In the genomic region with DNA sequence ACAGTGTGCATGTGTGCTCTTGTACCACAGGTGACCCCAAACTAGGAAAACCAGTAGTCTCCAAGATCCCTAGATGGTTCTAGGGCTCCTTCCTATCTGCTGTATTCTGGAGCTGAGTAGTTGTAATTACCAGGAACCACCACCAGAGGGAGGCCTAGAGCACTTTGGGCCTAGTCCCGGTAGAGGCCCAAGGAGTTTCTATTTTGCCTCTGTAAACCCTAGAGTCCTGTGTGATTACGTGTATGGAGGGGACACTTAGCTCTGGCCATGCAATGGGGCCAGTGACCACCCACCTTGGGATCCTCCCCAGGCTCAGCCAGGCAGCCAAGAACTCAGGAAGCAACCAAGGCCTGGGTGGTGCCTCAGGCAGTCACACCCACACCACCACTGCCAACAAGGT, we compare ENCODE assay signal across 8 mouse cellular contexts. TPM values are rescaled to one million over a fixed set of nuclear protein-coding genes. Genes with fewer than 3 reads are reported as not detected.
DNase-seq lines count a peak whose midpoint lies in the region; ATAC-seq and TF ChIP-seq lines count a peak whose summit lies in the region.

No protein-coding gene starts in this region.

- WGBS in kidney, postnatal 0 days: 2% methylated on average over 2 of the region's 2 CpGs
- whole genome bisulfite sequencing in neural tube, embryonic 14.5 days: 12% methylated on average over 2 of the region's 2 CpGs
- 6% methylated on average over 2 of the region's 2 CpGs for WGBS in thymus, adult 2 months

- no peak overlapping the region for H3K9ac ChIP-seq in kidney, postnatal 0 days (ENCODE audit: low read depth, low read length)
- no peak overlapping the region for H3K9ac ChIP-seq in neural tube, embryonic 14.5 days (replicated peaks; ENCODE audit: low read depth, low read length)

- no peak for TF ChIP-seq POLR2A in thymus, adult 2 months (IDR thresholded peaks at IDR 0.05; ENCODE audit: control insufficient read depth, extremely low read depth, insufficient read depth, low read length, poor library complexity)

- H3K9me3 ChIP-seq in kidney, postnatal 0 days (replicated peaks; ENCODE audit: low read length): no peaks in the 10 kb centered on the region
- no peaks in the 10 kb centered on the region for H3K9me3 ChIP-seq in neural tube, embryonic 14.5 days (ENCODE audit: control insufficient read depth, low read length)

- H3K4me1 ChIP-seq in kidney, postnatal 0 days (replicated peaks; ENCODE audit: insufficient read depth, low read length): peaks cover 23% of the 10 kb centered on the region; the same call in 1 of the 2 replicates
- peaks cover 5% of the 10 kb centered on the region for H3K4me1 ChIP-seq in neural tube, embryonic 14.5 days (ENCODE audit: control insufficient read depth, insufficient read depth, low read length)
- peaks cover 28% of the 10 kb centered on the region for H3K4me1 ChIP-seq in thymus, adult 2 months (replicated peaks; ENCODE audit: control insufficient read depth, insufficient read depth, low read length)

- H3K27me3 ChIP-seq in C2C12 (ENCODE audit: control insufficient read depth, insufficient read depth, insufficient read length): no peaks in the 10 kb centered on the region
- H3K27me3 ChIP-seq in kidney, postnatal 0 days (ENCODE audit: insufficient read depth, low read length): no peaks in the 10 kb centered on the region
- H3K27me3 ChIP-seq in neural tube, embryonic 14.5 days (ENCODE audit: control insufficient read depth, insufficient read depth, low read length): 0 out of 2 replicates have a peak, but pooled peaks cover 2% of the 10 kb centered on the region
- H3K27me3 ChIP-seq in thymus, adult 2 months (ENCODE audit: control insufficient read depth, insufficient read depth, low read length): no peaks in the 10 kb centered on the region

- TF ChIP-seq CTCF in C2C12 (IDR thresholded peaks at IDR 0.05; ENCODE audit: control insufficient read depth, insufficient read depth, insufficient read length): peak; percentile 50
- TF ChIP-seq CTCF in kidney, postnatal 0 days (IDR thresholded peaks at IDR 0.05; ENCODE audit: low read depth): peak; percentile 92
- TF ChIP-seq CTCF in thymus, adult 2 months (IDR thresholded peaks at IDR 0.05; ENCODE audit: borderline replicate concordance, control insufficient read depth, extremely low read depth, insufficient read depth, low read length, poor library complexity): peak; percentile 54; the same call in 1 of the 2 replicates

- peak; percentile 22; the same call in 1 of the 2 replicates for ATAC-seq in kidney, postnatal 0 days (replicated peaks; ENCODE audit: low FRiP score, low read depth)
- ATAC-seq in neural tube, embryonic 14.5 days (ENCODE audit: low read depth): peak; percentile 60; the same call in 1 of the 2 replicates

- DNase-seq in adrenal gland, adult 8-10 months: peak; percentile 58
- DNase-seq in embryo, embryonic 9.5 days (ENCODE audit: extremely low spot score): peak; percentile 78
- peak; percentile 86 for DNase-seq in heart, adult 8-10 months (ENCODE audit: low spot score)
- DNase-seq in kidney, postnatal 0 days (ENCODE audit: low spot score): peak; percentile 90
- peak; percentile 74 to 82 for DNase-seq in lung, adult 18-20 months
- DNase-seq in thymus, adult 2 months: peak; percentile 86

- no peak overlapping the region for H3K4me3 ChIP-seq in C2C12 (ENCODE audit: insufficient read depth, poor library complexity, severe bottlenecking)
- no peak overlapping the region for H3K4me3 ChIP-seq in kidney, postnatal 0 days (replicated peaks; ENCODE audit: low read depth, low read length)
- H3K4me3 ChIP-seq in neural tube, embryonic 14.5 days (ENCODE audit: low read depth, low read length): no peak overlapping the region
- H3K4me3 ChIP-seq in thymus, adult 2 months (ENCODE audit: control insufficient read depth, insufficient read depth, low read length): no peak overlapping the region

- peaks cover 22% of the 10 kb centered on the region for H3K36me3 ChIP-seq in C2C12 (ENCODE audit: control insufficient read depth, insufficient read depth)
- H3K36me3 ChIP-seq in kidney, postnatal 0 days (ENCODE audit: insufficient read depth, low read length): peaks cover 35% of the 10 kb centered on the region
- H3K36me3 ChIP-seq in neural tube, embryonic 14.5 days (ENCODE audit: control insufficient read depth, insufficient read depth, low read length): no peaks in the 10 kb centered on the region
- H3K36me3 ChIP-seq in thymus, adult 2 months (ENCODE audit: control insufficient read depth, insufficient read depth, low read length): peaks cover 34% of the 10 kb centered on the region

- H3K79me2 ChIP-seq in C2C12 (ENCODE audit: control insufficient read depth, insufficient read depth): no peaks in the 10 kb centered on the region

- no peaks in the 10 kb centered on the region for H3K79me3 ChIP-seq in C2C12 (ENCODE audit: low read depth)

- no peak overlapping the region for H3K27ac ChIP-seq in kidney, postnatal 0 days
- no peak overlapping the region for H3K27ac ChIP-seq in neural tube, embryonic 14.5 days (ENCODE audit: low read depth, low read length)
- no peak overlapping the region for H3K27ac ChIP-seq in thymus, adult 2 months (ENCODE audit: control insufficient read depth, insufficient read depth, low read length)

- no peak overlapping the region for H3K4me2 ChIP-seq in kidney, postnatal 0 days (ENCODE audit: low read length)
- H3K4me2 ChIP-seq in neural tube, embryonic 14.5 days (ENCODE audit: low read depth, low read length): no peak overlapping the region

- peak overlapping the region; percentile 60 for H3ac ChIP-seq in C2C12 (ENCODE audit: control insufficient read depth, insufficient read length, low read depth)

TF ChIP-seq in C2C12, 6 proteins besides CTCF, POLR2A, EP300 and RAD21:
- TF ChIP-seq MYOG (IDR thresholded peaks at IDR 0.05; ENCODE audit: control insufficient read depth, extremely low read depth, insufficient read length) (no peak), MYOD1 (IDR thresholded peaks at IDR 0.05; ENCODE audit: control insufficient read depth, insufficient read length, low read depth) (no peak), FOSL1 (IDR thresholded peaks at IDR 0.05; ENCODE audit: insufficient read depth, low read length, poor library complexity, severe bottlenecking) (no peak), USF1 (IDR thresholded peaks at IDR 0.05; ENCODE audit: low read depth) (no peak)

RNA-seq across cellular contexts. Expression of gene Sh3bp1, which starts 3.7 kb away (rescaled TPM):
- 23.4 TPM for polyA plus RNA-seq in C2C12 (2012; fragmentation: generic; extraction: Trizol)
- total RNA-seq in adrenal gland, adult 8-10 months (2022): 10 to 100 TPM in 2 of 4 experiments, 1 to 10 TPM in 2; 8.5 to 23.0 (median 15.2) TPM
- total RNA-seq in heart, adult 8-10 months (2022): 1 to 10 TPM; 2.6 to 6.3 (median 4.1) TPM
- 19.6 and 24.6 TPM in 2 replicates for polyA plus RNA-seq in kidney, postnatal 0 days (2015; fragmentation: Nextera tagmentation; extraction: Ambion mirVana)
- 3.4 and 4.1 TPM in 2 replicates for polyA plus RNA-seq in neural tube, embryonic 14.5 days (2014; fragmentation: Nextera tagmentation; extraction: Ambion mirVana)
- 371 and 412 TPM in 2 replicates for polyA plus RNA-seq in thymus, adult 2 months (2012; rRNA removed)

RNA-seq across cellular contexts. Expression of gene Gm49510, which starts 3.8 kb away (rescaled TPM):
- polyA plus RNA-seq in C2C12 (2012; fragmentation: generic; extraction: Trizol): 0.07 TPM
- under 1 TPM in 1 of 4 experiments, not detected in 3; 0.45 TPM for total RNA-seq in adrenal gland, adult 8-10 months (2022)
- total RNA-seq in heart, adult 8-10 months (2022): not detected
- 0.30 TPM in 1 of 2 replicates, not detected in the other for polyA plus RNA-seq in kidney, postnatal 0 days (2015; fragmentation: Nextera tagmentation; extraction: Ambion mirVana)
- polyA plus RNA-seq in neural tube, embryonic 14.5 days (2014; fragmentation: Nextera tagmentation; extraction: Ambion mirVana): 0.21 TPM in 1 of 2 replicates, not detected in the other
- 0.08 and 0.14 TPM in 2 replicates for polyA plus RNA-seq in thymus, adult 2 months (2012; rRNA removed)

RNA-seq across cellular contexts. Expression of gene Pdxp, which starts 10.5 kb away (rescaled TPM):
- 25.1 TPM for polyA plus RNA-seq in C2C12 (2012; fragmentation: generic; extraction: Trizol)
- 1 to 10 TPM; 4.6 to 8.6 (median 5.9) TPM for total RNA-seq in adrenal gland, adult 8-10 months (2022)
- 1 to 10 TPM in 2 of 4 experiments, under 1 TPM in 2; 0.69 to 1.0 (median 0.88) TPM for total RNA-seq in heart, adult 8-10 months (2022)
- 7.1 and 7.8 TPM in 2 replicates for polyA plus RNA-seq in kidney, postnatal 0 days (2015; fragmentation: Nextera tagmentation; extraction: Ambion mirVana)
- polyA plus RNA-seq in neural tube, embryonic 14.5 days (2014; fragmentation: Nextera tagmentation; extraction: Ambion mirVana): 74.9 and 84.7 TPM in 2 replicates
- polyA plus RNA-seq in thymus, adult 2 months (2012; rRNA removed): 72.0 and 94.8 TPM in 2 replicates

RNA-seq across cellular contexts. Expression of gene Lgals1, which starts 23.3 kb away (rescaled TPM):
- 18,755 TPM for polyA plus RNA-seq in C2C12 (2012; fragmentation: generic; extraction: Trizol)
- 100 to 1,000 TPM; 294 to 595 (median 433) TPM for total RNA-seq in adrenal gland, adult 8-10 months (2022)
- total RNA-seq in heart, adult 8-10 months (2022): 100 to 1,000 TPM; 175 to 339 (median 222) TPM
- 576 and 592 TPM in 2 replicates for polyA plus RNA-seq in kidney, postnatal 0 days (2015; fragmentation: Nextera tagmentation; extraction: Ambion mirVana)
- 50.7 and 166 TPM in 2 replicates for polyA plus RNA-seq in neural tube, embryonic 14.5 days (2014; fragmentation: Nextera tagmentation; extraction: Ambion mirVana)
- 359 and 428 TPM in 2 replicates for polyA plus RNA-seq in thymus, adult 2 months (2012; rRNA removed)

RNA-seq across cellular contexts. Expression of gene Gga1, which starts 26.3 kb away (rescaled TPM):
- 71.2 TPM for polyA plus RNA-seq in C2C12 (2012; fragmentation: generic; extraction: Trizol)
- total RNA-seq in adrenal gland, adult 8-10 months (2022): 10 to 100 TPM; 57.9 to 79.2 (median 66.5) TPM
- total RNA-seq in heart, adult 8-10 months (2022): 10 to 100 TPM; 44.8 to 49.1 (median 46.3) TPM
- polyA plus RNA-seq in kidney, postnatal 0 days (2015; fragmentation: Nextera tagmentation; extraction: Ambion mirVana): 41.5 and 42.8 TPM in 2 replicates
- 31.7 and 37.1 TPM in 2 replicates for polyA plus RNA-seq in neural tube, embryonic 14.5 days (2014; fragmentation: Nextera tagmentation; extraction: Ambion mirVana)
- 137 and 155 TPM in 2 replicates for polyA plus RNA-seq in thymus, adult 2 months (2012; rRNA removed)

Comparison
In these comparisons a context has a peak if more than half of its experiments do, and no peak if none do; other contexts are left out.
1. RNA of gene Sh3bp1, which starts 3.7 kb away (polyA plus RNA-seq): 371 to 412 TPM in thymus, adult 2 months; 23.4 TPM in C2C12 (single experiment), 19.6 to 24.6 TPM in kidney, postnatal 0 days and 3.4 to 4.1 TPM in neural tube, embryonic 14.5 days; every median in the first group is over 10 times any median in the second.
2. Peak in every context shown above with its lines, with median percentiles within 50 percentile points of each other: CTCF ChIP-seq and DNase-seq.